Mouse (Mus musculus): ENCODE results near the gene Tmem170b.

Gene Tmem170b

GRCm38 (mm10) chr13:41614539-41614938 is 8.8 kb downstream of the Tmem170b start:
- no peak for DNase-seq (ENCODE audit: low spot score in 2 of 2)

GRCm38 (mm10) chr13:41614982-41615381 is 9.3 kb downstream of the Tmem170b start:
- DNase-seq (ENCODE audit: low spot score in 2 of 2) = no peak

GRCm38 (mm10) chr13:41619470-41619869 is 13.8 kb downstream of the Tmem170b start:
- DNase-seq (ENCODE audit: low spot score in 2 of 2) = no peak

- DNase-seq (ENCODE audit: low spot score in 2 of 2) = no peak
Observed at GRCm38 (mm10) chr13:41620132-41620531, 14.4 kb downstream of the Tmem170b start.

- no peak for DNase-seq (ENCODE audit: low spot score in 2 of 2)
Observed at GRCm38 (mm10) chr13:41624123-41624522, 18.4 kb downstream of the Tmem170b start.

GRCm38 (mm10) chr13:41625248-41625647 is 19.5 kb downstream of the Tmem170b start:
- no peak for DNase-seq (ENCODE audit: low spot score in 2 of 2)

- DNase-seq (ENCODE audit: low spot score in 2 of 2) = no peak
Observed at GRCm38 (mm10) chr13:41627277-41627916, 21.7 kb downstream of the Tmem170b start.

- DNase-seq (ENCODE audit: low spot score in 2 of 2) = peak; percentile 37 to 78
Observed at GRCm38 (mm10) chr13:41634401-41634818, 28.7 kb downstream of the Tmem170b start.

- DNase-seq (ENCODE audit: low spot score in 2 of 2) = no peak
Observed at GRCm38 (mm10) chr13:41638083-41638482, 32.4 kb downstream of the Tmem170b start.

GRCm38 (mm10) chr13:41642851-41643250 is 37.1 kb downstream of the Tmem170b start:
- peak in 1 of 2 experiments; percentile 26 for DNase-seq (ENCODE audit: low spot score in 2 of 2)

GRCm38 (mm10) chr13:41643798-41644197 is 38.1 kb downstream of the Tmem170b start:
- DNase-seq (ENCODE audit: low spot score in 2 of 2) = no peak

GRCm38 (mm10) chr13:41644591-41645482 is 39.1 kb downstream of the Tmem170b start:
- no peak for DNase-seq (ENCODE audit: low spot score in 2 of 2)

- DNase-seq (ENCODE audit: low spot score in 2 of 2) = no peak
Observed at GRCm38 (mm10) chr13:41645483-41645859, 39.8 kb downstream of the Tmem170b start.

GRCm38 (mm10) chr13:41647976-41648375 is 42.3 kb downstream of the Tmem170b start:
- DNase-seq (ENCODE audit: low spot score in 2 of 2) = no peak

GRCm38 (mm10) chr13:41650665-41651064 is 45.0 kb downstream of the Tmem170b start:
- DNase-seq (ENCODE audit: low spot score in 2 of 2) = no peak

- DNase-seq (ENCODE audit: low spot score in 2 of 2) = no peak
Observed at GRCm38 (mm10) chr13:41653791-41654190, 48.1 kb downstream of the Tmem170b start.

GRCm38 (mm10) chr13:41655576-41656090 is 49.9 kb downstream of the Tmem170b start:
- DNase-seq (ENCODE audit: low spot score in 2 of 2) = no peak

- DNase-seq (ENCODE audit: low spot score in 2 of 2) = no peak
Observed at GRCm38 (mm10) chr13:41660052-41660793, 54.5 kb downstream of the Tmem170b start.

- DNase-seq (ENCODE audit: low spot score in 2 of 2) = no peak
Observed at GRCm38 (mm10) chr13:41661116-41661515, 55.4 kb downstream of the Tmem170b start.

- no peak for DNase-seq (ENCODE audit: low spot score in 2 of 2)
Observed at GRCm38 (mm10) chr13:41662401-41663070, 56.8 kb downstream of the Tmem170b start.

- DNase-seq (ENCODE audit: low spot score in 2 of 2) = no peak
Observed at GRCm38 (mm10) chr13:41663501-41664195, 57.9 kb downstream of the Tmem170b start.

All from thymus, postnatal 10 days (tissue).